Mouse (Mus musculus) adrenal gland, postnatal 4 days (tissue): ENCODE results near the gene Polr2c. TPM values are rescaled to one million over a fixed set of nuclear protein-coding genes. Genes with fewer than 3 reads are reported as not detected.

Source experiments
- DNase-seq, 2 experiments: peaks; one replicate each; pipeline ENCODE4 v3.0.0; 2021 to 2022; ENCODE audit warnings: low spot score in 2 of 2, mixed read lengths in 2 of 2
- total RNA-seq, 2 experiments: library from RNA; stranded (reverse); gene quantifications; 2 replicates each; pipeline ENCODE4 v1.2.3; 2021

The Polr2c gene
- total RNA-seq, 2 experiments from 2014 or later, result 61.4 to 65.6 TPM

- DNase-seq, result no peak
Observed at GRCm38 (mm10) chr8:94919256-94919655, 62.0 kb downstream of the Polr2c start.

GRCm38 (mm10) chr8:94922176-94922575 lies 64.9 kb downstream of the Polr2c start:
- DNase-seq, result no peak

GRCm38 (mm10) chr8:94922602-94923001 lies 65.4 kb downstream of the Polr2c start:
- DNase-seq, result no peak

Other genes starting within 250 kb of the Polr2c start
- gene Arl2bp, start 190.8 kb upstream of the Polr2c start, total RNA-seq, result 100 to 1,000 TPM; 101 to 111 TPM
- 1 to 10 TPM; 3.3 to 4.1 TPM for gene Pllp, start 161.2 kb upstream of the Polr2c start, total RNA-seq
- under 1 TPM; 0.25 to 0.31 TPM for gene Ccl22, start 111.9 kb upstream of the Polr2c start, total RNA-seq
- gene Cx3cl1, start 85.4 kb upstream of the Polr2c start, total RNA-seq, result 10 to 100 TPM; 18.8 to 21.1 TPM
- under 1 TPM; 0.87 to 0.90 TPM for gene Ccl17, start 47.0 kb upstream of the Polr2c start, total RNA-seq
- gene Coq9, start 19.1 kb upstream of the Polr2c start, total RNA-seq, result 100 to 1,000 TPM; 128 to 144 TPM
- gene Ciapin1, start 19.1 kb upstream of the Polr2c start, total RNA-seq, result 10 to 100 TPM; 84.1 to 89.3 TPM
- 10 to 100 TPM; 21.5 to 24.9 TPM for gene Dok4, start 18.9 kb downstream of the Polr2c start, total RNA-seq
- gene Ccdc102a, start 60.6 kb downstream of the Polr2c start, total RNA-seq, result 10 to 100 TPM; 13.3 to 14.0 TPM
- under 1 TPM; 0.28 to 0.42 TPM for gene Adgrg5, start 66.2 kb downstream of the Polr2c start, total RNA-seq
- gene Adgrg1, start 117.3 kb downstream of the Polr2c start, total RNA-seq, result 10 to 100 TPM; 38.3 to 62.3 TPM
- gene Adgrg3, start 160.2 kb downstream of the Polr2c start, total RNA-seq, result 1 to 10 TPM; 6.2 to 7.8 TPM
- not detected for gene Drc7, start 197.7 kb downstream of the Polr2c start, total RNA-seq
- gene Katnb1, start 223.7 kb downstream of the Polr2c start, total RNA-seq, result 10 to 100 TPM; 20.2 to 20.9 TPM